Mouse (Mus musculus) hindbrain, embryonic 13.5 days (tissue): ENCODE measurements around the gene Aadacl2. TPM values are rescaled to one million over a fixed set of nuclear protein-coding genes. Genes with fewer than 3 reads are reported as not detected.

Source experiments
- polyA plus RNA-seq: library from polyadenylated mRNA; unstranded; fragments of >200 nt; fragmentation: Nextera tagmentation; extraction: Ambion mirVana; gene quantifications from 2 replicates; pipeline ENCODE4 v1.2.1, GENCODE M21; 2015

Aadacl2 gene
- polyA plus RNA-seq, 1 experiment from 2014 or later = not detected

Other genes with a start within 250 kb of the Aadacl2 start
- gene Gm8298, start 145.7 kb upstream of the Aadacl2 start, polyA plus RNA-seq = not detected in 2 replicates
- gene C130079G13Rik, start 81.5 kb upstream of the Aadacl2 start, polyA plus RNA-seq = not detected in 2 replicates
- not detected in 2 replicates for gene Aadac, start 19.0 kb downstream of the Aadacl2 start, polyA plus RNA-seq
- 0.16 TPM in 1 of 2 replicates, not detected in the other for gene Sucnr1, start 75.1 kb downstream of the Aadacl2 start, polyA plus RNA-seq